Mouse (Mus musculus): Measurements from ENCODE around the gene Sema6b. TPM values are rescaled to one million over a fixed set of nuclear protein-coding genes. Genes with fewer than 3 reads are reported as not detected.
"Not testable (repeated sequence)": the region's sequence is repeated elsewhere in the genome, so short reads cannot be mapped to it uniquely, and the experiment has no call there.

The Sema6b gene
- polyA plus RNA-seq, 1 experiment = not detected

- H3K27ac ChIP-seq (ENCODE audit: insufficient read depth, low read depth, low read length) = no peak overlapping the region
- TF ChIP-seq CTCF (IDR thresholded peaks at IDR 0.05; ENCODE audit: insufficient read depth, low read depth, low read length) = no peak
- no peak for TF ChIP-seq POLR2A (IDR thresholded peaks at IDR 0.05; ENCODE audit: insufficient read depth, low read depth, low read length)
- WGBS = 3% methylated on average over 8 of the region's 8 CpGs
- peaks cover 26% of the 10 kb centered on the region for H3K4me1 ChIP-seq (ENCODE audit: control insufficient read depth, insufficient read depth, low read length)
- H3K4me3 ChIP-seq (ENCODE audit: insufficient read depth, low read depth, low read length) = peak overlapping the region; percentile 66
Measured at GRCm38 (mm10) chr17:56080781-56081585, 59.2 kb downstream of the Sema6b start.

GRCm38 (mm10) chr17:56079921-56080320, 60.2 kb downstream of the Sema6b start:
- Histone ChIP-seq H3K4me3 (ENCODE audit: insufficient read depth, low read depth, low read length) (peak overlapping the region; percentile 66), H3K27ac (ENCODE audit: insufficient read depth, low read depth, low read length) (no peak overlapping the region), H3K4me1 (ENCODE audit: control insufficient read depth, insufficient read depth, low read length) (peaks cover 26% of the 10 kb centered on the region)
- WGBS = 2% methylated on average over 11 of the region's 11 CpGs
- TF ChIP-seq POLR2A (IDR thresholded peaks at IDR 0.05; ENCODE audit: insufficient read depth, low read depth, low read length) (no peak), CTCF (IDR thresholded peaks at IDR 0.05; ENCODE audit: insufficient read depth, low read depth, low read length) (no peak)

- TF ChIP-seq POLR2A (IDR thresholded peaks at IDR 0.05; ENCODE audit: insufficient read depth, low read depth, low read length) = peak; percentile 77
- no peak for TF ChIP-seq CTCF (IDR thresholded peaks at IDR 0.05; ENCODE audit: insufficient read depth, low read depth, low read length)
- under 1% methylated on average over 61 of the region's 61 CpGs for WGBS
- H3K4me3 ChIP-seq (ENCODE audit: insufficient read depth, low read depth, low read length) = peak within 1 kb of the TSS; percentile 66
- no peak within 1 kb of the TSS for H3K27ac ChIP-seq (ENCODE audit: insufficient read depth, low read depth, low read length)
- peaks cover 28% of the 10 kb centered on the region for H3K4me1 ChIP-seq (ENCODE audit: control insufficient read depth, insufficient read depth, low read length)
Measured at GRCm38 (mm10) chr17:56078880-56079795, 61.0 kb downstream of the Sema6b start, which contains the start of gene Hdgfl2. Hdgfl2 (plus strand) TSS chr17:56079634.

GRCm38 (mm10) chr17:56078361-56078760, 61.8 kb downstream of the Sema6b start:
- not testable (repeated sequence) for H3K27ac ChIP-seq (ENCODE audit: insufficient read depth, low read depth, low read length); H3K4me3 ChIP-seq (ENCODE audit: insufficient read depth, low read depth, low read length)
- peaks cover 29% of the 10 kb centered on the region for H3K4me1 ChIP-seq (ENCODE audit: control insufficient read depth, insufficient read depth, low read length)
- WGBS = 65% methylated on average over 9 of the region's 9 CpGs

- 85% methylated on average over 5 of the region's 5 CpGs for WGBS
- Histone ChIP-seq H3K4me3 (ENCODE audit: insufficient read depth, low read depth, low read length) (no peak overlapping the region), H3K27ac (ENCODE audit: insufficient read depth, low read depth, low read length) (no peak overlapping the region), H3K4me1 (ENCODE audit: control insufficient read depth, insufficient read depth, low read length) (peaks cover 29% of the 10 kb centered on the region)
- no peak for TF ChIP-seq POLR2A (IDR thresholded peaks at IDR 0.05; ENCODE audit: insufficient read depth, low read depth, low read length)
Measured at GRCm38 (mm10) chr17:56077523-56077922, 62.6 kb downstream of the Sema6b start.

GRCm38 (mm10) chr17:56074827-56075208, 65.3 kb downstream of the Sema6b start, which contains the start of gene Ubxn6:
Ubxn6 (minus strand) TSS chr17:56075028.
- peak within 1 kb of the TSS; percentile 77 for H3K27ac ChIP-seq (ENCODE audit: insufficient read depth, low read depth, low read length)
- under 1% methylated on average over 35 of the region's 35 CpGs for WGBS
- H3K4me1 ChIP-seq (ENCODE audit: control insufficient read depth, insufficient read depth, low read length) = peaks cover 8% of the 10 kb centered on the region
- H3K4me3 ChIP-seq (ENCODE audit: insufficient read depth, low read depth, low read length) = peak within 1 kb of the TSS; percentile 91
- TF ChIP-seq POLR2A (IDR thresholded peaks at IDR 0.05; ENCODE audit: insufficient read depth, low read depth, low read length) (peak; percentile 72), CTCF (IDR thresholded peaks at IDR 0.05; ENCODE audit: insufficient read depth, low read depth, low read length) (0 out of 2 replicates have a peak, but pooled peaks have one; percentile 19)

GRCm38 (mm10) chr17:56074097-56074826, 65.9 kb downstream of the Sema6b start:
- WGBS = 9% methylated on average over 22 of the region's 22 CpGs
- TF ChIP-seq CTCF (IDR thresholded peaks at IDR 0.05; ENCODE audit: insufficient read depth, low read depth, low read length) (no peak), POLR2A (IDR thresholded peaks at IDR 0.05; ENCODE audit: insufficient read depth, low read depth, low read length) (no peak)
- peak overlapping the region; percentile 91 for H3K4me3 ChIP-seq (ENCODE audit: insufficient read depth, low read depth, low read length)
- H3K4me1 ChIP-seq (ENCODE audit: control insufficient read depth, insufficient read depth, low read length) = peaks cover 8% of the 10 kb centered on the region
- peak overlapping the region; percentile 77 for H3K27ac ChIP-seq (ENCODE audit: insufficient read depth, low read depth, low read length)

Other genes with a start within 250 kb of the Sema6b start
- not detected in 2 replicates for gene Zfp959, start 248.2 kb downstream of the Sema6b start, polyA plus RNA-seq (2012; ENCODE audit: insufficient read depth, insufficient read length, low replicate concordance, missing spikeins)
- not detected in 2 replicates for gene Zfp119b, start 190.8 kb downstream of the Sema6b start, polyA plus RNA-seq (2012; ENCODE audit: insufficient read depth, insufficient read length, low replicate concordance, missing spikeins)
- not detected in 2 replicates for gene Ebi3, start 187.7 kb downstream of the Sema6b start, polyA plus RNA-seq (2012; ENCODE audit: insufficient read depth, insufficient read length, low replicate concordance, missing spikeins)
- not detected in 2 replicates for gene Yju2, start 181.2 kb downstream of the Sema6b start, polyA plus RNA-seq (2012; ENCODE audit: insufficient read depth, insufficient read length, low replicate concordance, missing spikeins)
- gene Shd, start 169.9 kb downstream of the Sema6b start, polyA plus RNA-seq (2012; ENCODE audit: insufficient read depth, insufficient read length, low replicate concordance, missing spikeins) = not detected in 2 replicates
- gene Fsd1, start 153.8 kb downstream of the Sema6b start, polyA plus RNA-seq (2012; ENCODE audit: insufficient read depth, insufficient read length, low replicate concordance, missing spikeins) = not detected in 2 replicates
- not detected in 2 replicates for gene Stap2, start 134.8 kb downstream of the Sema6b start, polyA plus RNA-seq (2012; ENCODE audit: insufficient read depth, insufficient read length, low replicate concordance, missing spikeins)
- not detected in 2 replicates for gene Mpnd, start 134.6 kb downstream of the Sema6b start, polyA plus RNA-seq (2012; ENCODE audit: insufficient read depth, insufficient read length, low replicate concordance, missing spikeins)
- gene Sh3gl1, start 103.7 kb downstream of the Sema6b start, polyA plus RNA-seq (2012; ENCODE audit: insufficient read depth, insufficient read length, low replicate concordance, missing spikeins) = not detected in 2 replicates
- gene Chaf1a, start 99.9 kb downstream of the Sema6b start, polyA plus RNA-seq (2012; ENCODE audit: insufficient read depth, insufficient read length, low replicate concordance, missing spikeins) = not detected in 2 replicates
- not detected in 2 replicates for gene Ubxn6, start 65.3 kb downstream of the Sema6b start, polyA plus RNA-seq (2012; ENCODE audit: insufficient read depth, insufficient read length, low replicate concordance, missing spikeins)
- 483 TPM in 1 of 2 replicates, not detected in the other for gene Hdgfl2, start 60.7 kb downstream of the Sema6b start, polyA plus RNA-seq (2012; ENCODE audit: insufficient read depth, insufficient read length, low replicate concordance, missing spikeins)
- not detected in 2 replicates for gene Plin4, start 30.5 kb downstream of the Sema6b start, polyA plus RNA-seq (2012; ENCODE audit: insufficient read depth, insufficient read length, low replicate concordance, missing spikeins)
- not detected in 2 replicates for gene Plin5, start 22.7 kb downstream of the Sema6b start, polyA plus RNA-seq (2012; ENCODE audit: insufficient read depth, insufficient read length, low replicate concordance, missing spikeins)
- gene Lrg1, start 18.3 kb downstream of the Sema6b start, polyA plus RNA-seq (2012; ENCODE audit: insufficient read depth, insufficient read length, low replicate concordance, missing spikeins) = not detected in 2 replicates
- not detected in 2 replicates for gene Tnfaip8l1, start 22.1 kb upstream of the Sema6b start, polyA plus RNA-seq (2012; ENCODE audit: insufficient read depth, insufficient read length, low replicate concordance, missing spikeins)
- not detected in 2 replicates for gene Mydgf, start 43.6 kb upstream of the Sema6b start, polyA plus RNA-seq (2012; ENCODE audit: insufficient read depth, insufficient read length, low replicate concordance, missing spikeins)
- gene Dpp9, start 78.6 kb upstream of the Sema6b start, polyA plus RNA-seq (2012; ENCODE audit: insufficient read depth, insufficient read length, low replicate concordance, missing spikeins) = not detected in 2 replicates
- not detected in 2 replicates for gene Fem1a, start 116.5 kb upstream of the Sema6b start, polyA plus RNA-seq (2012; ENCODE audit: insufficient read depth, insufficient read length, low replicate concordance, missing spikeins)
- gene Ticam1, start 136.4 kb upstream of the Sema6b start, polyA plus RNA-seq (2012; ENCODE audit: insufficient read depth, insufficient read length, low replicate concordance, missing spikeins) = not detected in 2 replicates
- not detected in 2 replicates for gene Plin3, start 152.5 kb upstream of the Sema6b start, polyA plus RNA-seq (2012; ENCODE audit: insufficient read depth, insufficient read length, low replicate concordance, missing spikeins)
- not detected in 2 replicates for gene Arrdc5, start 159.9 kb upstream of the Sema6b start, polyA plus RNA-seq (2012; ENCODE audit: insufficient read depth, insufficient read length, low replicate concordance, missing spikeins)
- not detected in 2 replicates for gene Uhrf1, start 163.0 kb upstream of the Sema6b start, polyA plus RNA-seq (2012; ENCODE audit: insufficient read depth, insufficient read length, low replicate concordance, missing spikeins)
- not detected in 2 replicates for gene Kdm4b, start 185.7 kb upstream of the Sema6b start, polyA plus RNA-seq (2012; ENCODE audit: insufficient read depth, insufficient read length, low replicate concordance, missing spikeins)

All from olfactory bulb, adult 2 months (tissue).